Mouse (Mus musculus) bone marrow, adult 2 months (tissue): ENCODE results near the gene 1700080O16Rik.

Source experiments
- CTCF ChIP-seq: fragments of 200-500 bp; IDR thresholded peaks from 2 replicates; pipeline ENCODE4 v1.5.1; 2011; ENCODE audit warnings: low read length, control low read depth; ENCODE audit not compliant: control insufficient read depth, insufficient read depth
- POLR2A ChIP-seq: fragments of 200-500 bp; IDR thresholded peaks from 2 replicates; pipeline ENCODE4 v1.6.1; 2011; ENCODE audit warnings: low read depth, mild to moderate bottlenecking, control low read depth, low read length, borderline replicate concordance; ENCODE audit not compliant: control insufficient read depth

DNA sequence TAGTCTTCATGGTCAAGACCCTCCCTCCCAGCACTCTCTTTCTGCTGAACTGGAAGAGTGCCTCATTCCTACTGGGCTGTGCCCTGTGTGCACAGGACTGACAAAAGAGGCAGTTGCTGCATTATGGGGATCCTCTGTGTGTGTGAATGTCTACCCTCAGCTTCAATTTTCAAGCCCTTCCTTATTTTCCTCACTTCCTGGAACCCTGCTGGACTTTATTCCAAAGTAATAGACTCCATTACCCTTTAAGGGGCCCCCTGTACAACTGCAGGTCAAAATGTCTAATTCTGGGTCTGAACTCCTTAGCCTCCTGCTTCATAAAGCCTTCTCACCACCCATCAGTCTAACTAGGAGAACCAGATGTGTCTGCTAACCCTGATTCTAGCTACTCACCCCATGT lies 2.0 kb upstream of the 1700080O16Rik start:
- TF ChIP-seq POLR2A (no peak), CTCF (no peak)
